Mouse (Mus musculus) mature B cell (primary cell): Measurements from ENCODE around the gene Tmem223.

Experiments used
- in situ Hi-C: fragments of 300-500 bp; cut with MboI; formaldehyde crosslinking; loops from 2 replicates; pipeline ENCODE4 v1.14.3; 2019

Tmem223 gene

DNA sequence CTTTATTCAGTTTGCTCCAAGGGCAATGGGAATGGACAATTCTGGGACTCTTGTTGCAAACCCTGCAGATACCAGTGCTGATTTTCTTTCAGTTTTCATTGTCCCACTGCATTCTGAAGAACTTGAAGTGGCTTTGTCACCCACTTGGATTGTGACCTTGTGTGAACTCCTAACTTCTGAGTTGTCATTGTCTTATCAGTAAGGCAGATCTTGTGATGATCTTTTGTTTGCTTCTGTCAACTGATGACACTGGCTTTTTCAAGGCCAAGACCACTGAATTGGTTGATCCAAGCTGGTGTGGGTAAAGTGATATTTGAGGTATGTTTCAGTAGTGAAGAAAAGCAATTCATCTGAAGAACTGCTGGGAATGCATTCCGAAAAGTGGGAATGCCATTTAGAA is 25.4 kb upstream of the Tmem223 start:
- in situ Hi-C loops = no loop called here

DNA sequence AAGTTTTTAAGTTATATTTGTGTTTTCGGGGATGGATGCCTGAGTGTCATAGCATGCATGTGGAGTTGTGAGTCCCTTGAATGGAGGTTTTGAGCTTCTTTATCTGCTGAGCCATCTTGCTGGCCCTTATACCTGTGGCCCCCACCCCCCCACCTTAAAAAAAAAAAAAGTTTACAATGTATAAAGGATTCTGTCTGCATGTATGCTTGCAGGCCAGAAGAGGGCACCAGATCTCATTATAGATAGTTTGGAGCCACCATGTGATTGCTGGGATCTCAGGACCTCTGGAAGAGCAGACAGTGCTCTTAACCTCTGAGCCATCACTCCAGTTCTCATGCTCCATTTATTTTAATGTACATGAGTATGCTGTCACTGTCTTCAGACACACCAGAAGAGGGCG is 23.4 kb upstream of the Tmem223 start:
- in situ Hi-C loops = no loop called here

DNA sequence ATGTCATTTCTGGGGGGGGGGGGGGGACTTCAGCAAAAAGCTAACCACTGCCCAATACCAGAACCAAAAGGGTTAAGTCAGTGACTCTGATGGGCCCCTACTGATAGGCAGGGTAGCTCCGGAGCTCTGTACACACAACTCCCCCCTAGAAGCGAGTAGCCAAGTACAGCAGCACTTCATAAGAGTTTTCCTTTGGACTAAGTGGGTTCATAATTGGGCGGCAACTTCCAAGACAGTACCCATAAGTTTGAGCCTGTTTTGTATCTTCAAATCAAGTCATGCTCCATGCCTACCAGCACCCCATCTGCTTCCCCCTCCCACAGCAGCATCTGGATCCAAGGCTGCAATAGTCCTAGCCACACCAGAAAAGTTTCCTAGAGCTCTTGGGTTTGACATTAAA is 15.1 kb upstream of the Tmem223 start:
- in situ Hi-C loops = no loop called here

DNA sequence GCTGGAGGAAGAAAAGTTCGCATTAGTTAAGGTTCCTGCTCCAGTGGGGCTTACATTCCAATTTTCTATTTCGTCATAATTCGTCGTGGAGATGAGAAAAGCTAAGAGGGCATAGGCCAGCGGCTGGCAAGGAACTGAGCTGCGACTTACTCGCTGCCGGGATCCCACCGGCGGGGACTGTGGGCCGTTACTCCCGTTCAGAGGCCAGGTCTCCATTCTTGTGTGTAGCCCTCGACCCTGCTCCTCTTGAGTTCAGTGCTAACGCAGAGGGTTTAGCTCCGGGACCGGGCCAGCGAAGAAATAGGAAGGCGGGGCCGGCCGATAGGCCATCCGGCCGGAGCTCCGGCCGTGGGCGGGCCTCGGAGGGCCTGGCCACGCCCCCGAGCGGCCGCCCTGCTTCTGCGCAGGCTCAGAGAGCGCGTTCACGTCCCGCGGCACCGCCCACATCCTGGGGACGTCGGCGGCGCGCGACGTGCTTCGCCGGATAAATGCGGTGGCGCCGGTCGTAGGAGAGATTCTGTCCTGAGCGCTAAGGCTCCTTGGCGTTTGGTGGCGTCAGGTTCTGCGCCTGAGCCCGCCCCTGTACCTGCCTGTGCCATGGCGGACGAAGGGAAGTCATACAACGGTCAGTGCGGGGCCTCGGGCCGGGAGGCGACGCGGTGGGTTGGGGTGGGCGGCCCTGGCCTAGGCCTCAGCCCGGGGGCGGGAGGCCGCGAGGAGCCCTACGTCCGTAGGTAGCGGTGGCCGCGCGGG is 14.0 kb upstream of the Tmem223 start, which contains the start of gene Nxf1:
TSS of gene Nxf1 (plus strand) at position 439 of the 753 bp plus-strand sequence.
- in situ Hi-C loops = no loop called here

DNA sequence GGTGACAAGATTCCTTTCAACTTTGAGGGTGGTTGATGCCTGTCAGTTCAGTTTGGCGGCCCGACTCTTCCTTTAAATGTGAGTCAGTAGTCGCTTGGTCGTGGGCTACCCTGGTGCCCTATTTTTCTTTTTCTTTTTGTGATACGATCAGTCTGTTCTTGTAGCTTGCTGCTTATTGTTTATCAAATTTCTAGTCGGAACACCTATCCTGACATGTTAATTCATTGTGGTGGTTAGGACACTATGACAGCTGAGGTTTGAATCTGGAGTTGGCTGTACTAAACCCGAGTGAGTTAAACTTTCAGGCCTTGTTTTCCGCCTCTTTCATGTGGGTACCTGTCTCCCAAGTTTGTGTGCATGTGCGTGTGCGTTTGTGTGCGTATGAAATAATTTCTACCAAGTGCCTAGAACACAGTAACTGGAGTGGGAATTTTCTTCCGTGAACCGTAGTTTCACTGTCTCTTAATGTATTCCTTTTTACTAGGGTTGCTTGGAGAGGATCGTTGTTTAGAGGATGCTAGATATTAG is 13.3 kb upstream of the Tmem223 start:
- in situ Hi-C loops = no loop called here

DNA sequence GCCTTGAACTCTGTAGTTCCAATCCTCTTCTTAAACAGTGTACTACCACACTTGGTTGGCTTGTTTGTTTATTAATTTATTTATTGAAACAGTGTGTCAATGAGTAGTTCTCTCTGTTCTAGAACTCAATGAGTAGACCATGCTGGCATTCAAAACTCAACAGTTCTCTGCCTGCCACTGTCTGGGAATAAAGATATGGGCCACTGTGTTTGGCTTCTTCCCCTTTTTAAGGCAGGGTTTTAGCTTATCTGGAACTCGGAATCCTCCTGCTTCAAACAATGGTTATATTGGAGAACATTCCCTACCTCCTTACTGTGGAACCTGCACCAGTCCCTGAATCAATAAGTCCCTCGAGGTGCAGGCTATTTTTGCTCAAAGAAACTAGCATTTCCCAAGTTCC is 11.9 kb upstream of the Tmem223 start:
- in situ Hi-C loops = no loop called here

DNA sequence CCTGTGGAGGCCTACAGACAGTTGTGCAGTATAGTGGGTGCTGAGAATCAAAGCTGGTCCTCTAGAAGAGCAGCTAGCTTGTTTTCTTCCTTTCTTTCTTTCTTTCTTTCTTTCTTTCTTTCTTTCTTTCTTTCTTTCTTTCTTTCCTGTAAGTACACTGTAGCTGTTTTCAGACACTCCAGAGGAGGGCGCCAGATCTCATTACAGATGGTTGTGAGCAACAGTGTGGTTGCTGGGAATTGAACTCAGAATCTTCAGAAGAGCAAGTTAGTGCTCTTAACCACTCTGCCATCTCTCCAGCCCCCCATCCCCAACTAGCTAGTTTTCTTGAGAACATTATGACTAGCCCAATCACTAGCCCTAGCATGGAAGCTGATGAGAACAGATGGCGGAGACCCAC is 10.0 kb upstream of the Tmem223 start:
- in situ Hi-C loops = no loop called here

DNA sequence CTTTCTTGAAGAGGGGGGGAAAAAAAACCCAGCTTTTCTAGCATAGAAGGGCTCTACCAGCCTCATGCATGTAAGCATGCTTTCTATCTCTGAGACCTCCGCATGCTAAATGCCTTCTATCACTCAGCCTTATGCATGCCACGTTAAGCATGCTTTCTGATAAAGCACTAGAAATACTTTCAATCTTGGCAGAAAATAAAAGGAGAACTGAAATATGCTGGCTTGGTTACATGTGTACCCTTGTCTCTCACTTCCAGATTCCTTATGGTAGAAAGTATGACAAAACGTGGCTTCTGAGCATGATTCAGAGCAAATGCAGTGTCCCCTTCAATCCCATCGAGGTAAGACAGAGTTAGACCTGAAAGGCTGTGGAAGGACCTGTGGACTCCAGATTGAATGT is 7.5 kb upstream of the Tmem223 start:
- in situ Hi-C loops = no loop called here

DNA sequence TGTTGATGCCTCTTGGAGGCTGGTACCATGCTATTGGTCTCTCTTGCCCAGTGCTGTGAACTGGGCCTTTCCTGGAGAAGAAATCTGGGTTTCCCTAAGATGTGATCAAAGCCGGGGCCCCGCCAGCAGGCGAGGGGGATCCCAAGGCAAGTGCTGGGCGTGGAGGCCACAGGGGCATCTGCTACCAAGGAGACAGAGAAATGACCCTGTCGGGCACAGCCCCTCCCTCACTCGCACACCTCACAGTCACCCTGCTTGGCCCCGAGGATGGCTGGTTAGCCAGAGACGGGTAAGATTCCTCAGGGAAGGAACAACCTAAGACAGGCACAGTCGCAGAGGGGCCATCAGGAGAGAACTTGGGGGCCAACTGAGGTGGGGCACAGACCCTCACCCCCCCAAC is 5.2 kb upstream of the Tmem223 start:
- in situ Hi-C loops = no loop called here

DNA sequence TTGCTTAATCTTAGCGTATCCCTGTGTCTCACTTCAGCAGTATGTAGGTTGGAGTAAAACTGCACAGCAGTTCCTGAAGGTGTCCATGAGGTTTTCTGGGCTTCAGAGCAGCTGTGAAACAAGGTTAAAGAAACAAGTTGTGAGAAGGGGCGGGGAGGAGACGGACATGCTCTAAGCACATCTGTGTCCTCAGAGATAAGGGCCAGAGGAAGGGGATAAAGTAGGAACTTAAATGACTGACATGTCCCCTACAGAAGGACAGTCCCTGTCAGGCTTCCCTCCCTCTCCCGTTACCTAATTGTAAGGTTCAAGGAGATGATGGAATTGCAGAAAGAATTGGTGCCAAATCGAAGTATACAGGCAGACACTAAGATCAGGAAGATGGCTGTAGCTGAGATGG is 2.2 kb downstream of the Tmem223 start:
- in situ Hi-C loops = no loop called here

DNA sequence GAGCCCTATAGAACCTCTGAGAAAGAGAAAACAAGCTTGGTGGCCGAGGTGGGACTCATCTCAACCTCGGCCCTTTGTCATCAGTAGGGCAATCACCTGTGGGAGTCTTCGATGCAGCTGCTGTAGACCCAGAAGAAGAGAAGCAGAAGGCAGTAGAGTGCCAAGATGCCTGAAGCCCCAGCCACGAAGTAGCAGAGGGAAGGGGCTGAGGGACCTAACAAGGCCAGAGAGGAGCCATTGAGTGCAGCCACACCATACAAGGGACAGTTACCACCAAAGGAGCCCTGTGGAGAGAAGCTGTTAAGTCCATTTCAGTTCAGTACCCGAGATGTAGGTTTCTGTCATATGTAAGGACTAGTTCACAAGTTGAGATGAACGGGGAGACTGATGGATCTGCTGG is 2.6 kb downstream of the Tmem223 start:
- in situ Hi-C loops = no loop called here

DNA sequence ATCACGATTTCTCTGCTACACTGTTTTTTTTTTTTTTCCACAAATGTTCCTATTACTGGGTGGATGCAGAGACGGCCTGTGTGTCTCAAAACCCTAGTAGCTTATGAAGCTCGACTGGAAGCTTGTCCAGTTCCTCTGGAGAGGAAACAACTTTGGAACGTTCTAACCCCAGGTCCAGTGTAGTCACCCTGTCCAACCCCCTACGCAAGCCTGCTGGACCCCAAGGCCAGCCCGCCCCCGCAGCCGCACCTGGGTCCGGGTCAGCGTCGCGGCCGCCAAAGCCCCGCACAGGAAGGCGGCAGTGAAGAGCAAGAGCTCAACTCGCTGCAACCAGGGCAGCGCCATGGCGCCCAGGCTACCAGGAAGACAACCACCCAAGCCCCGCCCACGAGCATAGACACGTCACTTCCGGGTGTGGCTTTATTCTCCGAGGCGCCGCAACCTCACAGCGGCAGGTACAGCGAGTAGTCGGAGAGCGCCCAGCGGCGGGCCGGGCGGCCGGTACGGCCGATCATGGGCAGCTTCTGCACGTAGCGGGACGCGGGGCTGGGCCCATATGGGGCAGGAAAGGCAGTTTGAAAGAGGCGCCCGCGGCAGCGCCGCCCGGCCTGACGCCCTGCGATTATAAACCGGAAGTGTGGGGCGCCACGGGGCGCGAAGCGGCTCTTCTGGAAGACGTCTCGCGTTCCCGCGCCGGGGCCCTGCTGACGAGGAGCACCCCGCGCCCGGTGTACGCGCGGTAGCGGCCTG is 3.5 kb downstream of the Tmem223 start, which contains the start of gene Tmem179b:
TSS of gene Tmem179b (minus strand) at position 382 of the 750 bp plus-strand sequence.
- in situ Hi-C loops = no loop called here

DNA sequence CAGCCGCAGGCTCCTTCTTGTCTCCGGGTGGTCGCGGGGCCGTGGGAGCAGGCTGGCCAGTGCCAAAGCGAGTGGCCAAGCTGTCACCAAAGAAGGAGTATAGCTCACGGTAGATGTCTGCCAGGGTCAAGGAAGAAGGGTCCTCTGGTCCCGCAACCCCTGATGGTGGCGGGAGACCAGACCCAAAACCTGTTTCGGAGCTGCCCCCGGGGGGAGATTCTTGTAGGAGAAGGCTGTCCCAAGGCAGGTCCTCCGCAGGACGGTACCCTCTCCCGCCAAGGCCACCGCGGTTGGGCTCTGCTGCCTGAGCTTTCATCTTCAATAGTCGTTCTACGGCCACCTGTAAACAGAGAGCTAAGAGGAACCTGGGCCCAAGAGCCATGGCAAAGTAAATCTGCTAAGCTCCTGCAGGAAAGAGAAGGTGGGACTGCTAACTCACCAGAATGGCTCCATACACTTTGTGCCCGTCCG is 4.2 kb downstream of the Tmem223 start:
- in situ Hi-C loops = no loop called here

DNA sequence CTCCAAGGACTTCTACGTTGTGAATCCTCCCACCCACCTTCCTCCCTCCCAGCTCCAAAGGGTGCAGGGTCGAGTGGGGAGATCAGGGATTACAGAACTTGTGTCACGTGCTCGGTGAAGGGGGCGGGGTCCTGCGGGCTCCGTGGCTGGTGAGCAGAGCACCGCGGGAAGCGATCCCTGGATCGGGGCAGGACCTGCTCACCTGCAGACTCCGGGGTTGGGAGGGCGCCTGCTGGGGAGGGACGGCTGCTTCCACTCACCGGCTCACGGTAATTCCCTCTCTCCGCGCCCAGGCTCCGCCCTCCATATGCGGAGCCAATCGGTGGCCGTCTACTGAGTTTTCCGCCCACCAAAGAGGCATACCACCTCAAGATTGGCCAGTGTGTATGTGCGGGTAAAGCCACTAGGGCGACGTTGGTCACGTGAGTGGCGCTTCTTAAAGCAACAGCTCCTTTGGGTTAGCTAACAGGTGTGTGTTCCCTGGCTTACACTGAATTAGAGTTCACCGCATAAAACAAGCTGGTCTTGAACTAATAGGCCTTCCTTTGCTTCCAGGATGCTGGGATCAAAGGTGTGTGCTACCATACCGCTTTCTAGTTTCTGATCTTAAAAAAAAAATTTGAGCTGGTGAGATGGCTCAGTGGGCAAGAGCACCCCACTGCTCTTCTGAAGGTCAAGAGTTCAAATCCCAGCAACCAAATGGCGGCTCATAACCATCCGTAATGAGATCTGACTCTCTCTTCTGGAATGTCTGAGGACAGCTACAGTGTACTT is 15.4 kb downstream of the Tmem223 start, which contains the start of gene Taf6l:
TSS of gene Taf6l (minus strand) at position 410 of the 774 bp plus-strand sequence.
- in situ Hi-C loops = no loop called here

DNA sequence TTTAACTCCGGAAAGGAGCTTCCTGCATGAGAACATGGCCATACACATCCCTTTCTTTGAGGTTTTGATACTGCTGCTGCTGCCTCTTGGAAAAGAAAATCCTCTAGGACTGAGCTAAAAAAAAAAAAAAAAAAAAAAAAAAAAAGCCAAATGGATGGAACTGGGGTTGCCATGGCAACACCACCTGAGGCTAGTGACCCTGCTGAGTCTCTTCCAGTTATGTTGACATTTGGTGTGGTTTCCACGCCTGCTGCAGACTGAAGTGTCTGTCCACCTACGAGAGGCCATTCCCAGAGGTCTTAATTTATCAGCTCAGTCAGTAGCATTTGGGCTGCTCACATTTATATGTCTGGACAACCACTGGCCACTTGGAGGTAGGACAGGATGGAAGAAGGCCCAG is 17.7 kb downstream of the Tmem223 start:
- in situ Hi-C loops = no loop called here

DNA sequence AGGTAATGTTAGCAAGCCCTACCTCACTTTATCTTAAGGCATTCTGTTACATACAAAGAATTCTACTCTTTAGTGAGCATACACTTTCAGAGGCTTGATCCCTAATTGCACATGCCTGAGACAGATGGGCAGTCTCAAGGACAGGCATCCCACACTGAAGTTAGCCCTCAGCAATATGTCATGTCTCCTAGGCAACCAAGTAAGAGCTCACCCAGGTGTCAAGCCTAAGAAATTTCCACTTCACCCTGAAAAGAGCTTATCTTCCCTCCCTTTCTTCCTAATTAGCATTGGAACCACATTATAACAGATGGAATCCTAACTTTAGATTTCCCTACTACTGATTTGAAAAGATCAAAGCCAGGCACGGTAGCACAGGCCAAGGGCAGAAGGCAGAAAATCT is 18.4 kb downstream of the Tmem223 start:
- in situ Hi-C loops = no loop called here

DNA sequence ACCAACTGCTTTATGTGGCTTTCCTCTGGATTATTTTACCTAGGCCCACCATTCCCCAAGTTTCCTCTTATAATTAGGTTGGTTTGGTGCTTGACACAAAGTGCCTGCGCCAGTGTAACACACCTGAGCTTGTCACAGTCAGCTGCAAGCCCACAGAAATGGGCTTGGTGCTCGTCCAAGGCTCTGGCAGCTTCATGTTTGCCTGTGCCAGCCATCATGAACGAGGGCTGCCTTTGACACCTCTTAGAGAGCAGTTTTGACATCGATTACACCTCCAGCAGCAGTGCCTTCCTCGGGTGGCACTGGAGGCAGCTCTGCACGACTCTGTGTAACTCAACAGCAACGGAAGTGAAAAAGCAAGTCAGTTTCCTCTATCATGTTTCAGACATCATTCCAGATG is 19.4 kb downstream of the Tmem223 start:
- in situ Hi-C loops = no loop called here

DNA sequence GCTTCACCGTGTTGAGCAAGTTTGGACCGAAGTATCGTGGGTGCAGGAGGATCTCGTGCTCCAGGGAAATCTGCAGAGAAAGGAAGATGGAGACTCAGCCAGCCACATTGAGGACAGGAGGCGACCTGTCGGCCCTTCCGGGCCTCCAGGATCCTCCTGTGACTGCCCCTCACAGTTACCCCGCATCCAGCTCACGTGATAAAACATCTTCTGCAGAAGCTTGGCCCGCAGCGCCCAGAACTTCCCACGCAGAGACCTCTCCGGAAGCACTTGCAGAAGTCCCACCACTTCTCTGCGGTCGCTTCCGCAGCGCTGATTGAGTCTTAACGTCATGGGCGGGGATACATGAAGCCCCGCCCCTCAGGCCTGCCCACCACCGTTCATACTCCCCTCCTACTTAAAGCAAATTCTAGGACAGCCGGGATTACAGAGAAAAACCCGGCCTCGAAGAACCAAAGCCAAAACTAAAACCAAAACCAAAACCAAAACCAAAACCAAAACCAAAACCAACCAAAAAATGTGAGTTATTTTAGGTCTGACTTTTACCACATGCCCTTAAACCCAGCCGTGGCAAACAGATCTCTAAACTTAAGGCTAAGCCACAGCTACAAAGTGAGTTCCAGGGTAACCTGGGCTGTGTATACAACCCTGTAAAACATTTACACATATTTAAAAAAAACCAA is 27.6 kb downstream of the Tmem223 start, which contains the start of gene Polr2g:
TSS of gene Polr2g (minus strand) at position 314 of the 683 bp plus-strand sequence.
- in situ Hi-C loops = no loop called here

DNA sequence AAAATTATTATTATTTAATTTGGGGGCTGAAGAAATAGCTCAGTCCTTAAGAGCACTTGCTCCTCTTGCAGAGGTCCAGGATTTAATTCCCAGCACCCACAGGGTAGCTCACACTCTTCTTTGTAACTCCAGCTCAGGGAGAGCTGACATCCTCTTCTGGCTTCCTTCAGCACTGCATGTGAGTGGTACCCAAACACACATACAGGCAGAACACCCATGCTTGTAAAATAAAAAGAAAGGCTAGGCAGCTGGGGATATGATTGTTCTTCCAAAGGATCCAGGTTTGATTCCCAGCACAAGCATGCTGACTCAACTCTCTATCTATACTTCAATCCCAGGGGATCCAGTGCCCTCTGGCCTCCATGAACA is 28.1 kb downstream of the Tmem223 start:
- in situ Hi-C loops = no loop called here

DNA sequence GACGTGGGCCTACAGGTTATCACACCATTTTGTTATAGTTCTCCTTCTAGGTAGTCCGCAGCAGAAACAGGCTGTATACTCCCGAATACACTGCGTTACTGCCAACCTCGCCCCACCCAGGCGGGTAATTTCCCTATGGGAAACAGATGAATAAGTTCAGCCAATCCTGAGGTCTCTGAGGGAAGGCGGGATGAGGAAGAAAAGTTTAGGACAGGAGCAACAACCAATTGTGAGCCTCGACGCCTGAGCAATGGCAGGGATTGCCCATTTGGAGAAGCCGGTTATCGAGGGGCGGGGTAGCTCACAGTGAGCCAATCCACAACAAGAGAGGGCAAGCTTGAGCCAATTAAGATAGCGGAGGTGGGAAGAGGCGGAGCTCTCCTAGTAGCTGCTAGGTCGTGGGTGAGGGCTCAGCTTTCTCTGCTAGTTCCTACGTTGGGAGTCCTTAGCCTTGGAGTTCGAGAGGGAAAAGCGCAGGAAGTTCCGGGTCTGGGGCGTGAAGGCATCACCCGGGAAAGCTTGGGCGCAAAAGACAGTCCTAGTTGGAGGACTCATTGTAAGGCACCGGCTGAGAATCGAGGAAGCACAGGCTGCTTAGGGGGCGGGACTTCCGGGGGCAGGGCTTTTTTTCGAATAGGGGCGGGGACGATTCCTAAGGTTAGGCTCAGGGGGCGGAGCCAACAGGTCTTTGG is 31.5 kb downstream of the Tmem223 start, which contains the start of gene Zbtb3:
TSS of gene Zbtb3 (plus strand) at position 426 of the 692 bp plus-strand sequence.
- in situ Hi-C loops = no loop called here
